Mouse (Mus musculus) liver, embryonic 14.5 days (tissue): ENCODE data around the gene Cebpzos. TPM values are rescaled to one million over a fixed set of nuclear protein-coding genes. Genes with fewer than 3 reads are reported as not detected.
A peak's percentile ranks its signal among the peaks of the same experiment; 100 is the strongest.

Experiments used
- ATAC-seq: fragments of 200-750 bp; cut with Nextera tagmentation; 2 replicates; pipeline ENCODE4 v1.8.0; 2017; ENCODE audit warnings: moderate number of reproducible peaks, mild to moderate bottlenecking, moderate library complexity; ENCODE audit not compliant: insufficient read depth
- DNase-seq, 3 experiments: peaks; one replicate each; pipeline ENCODE4 v3.0.0-alpha.2; 2012 to 2013; ENCODE audit warnings: low read depth in 3 of 3, low spot score in 3 of 3
- H3K27ac ChIP-seq: fragments of 300-500 bp; sonication (generic); 2 replicates; pipeline ENCODE4 v1.5.1; 2014; ENCODE audit warnings: moderate library complexity, mild to moderate bottlenecking, control low read depth, inconsistent platforms
- H3K27me3 ChIP-seq: fragments of 300-500 bp; sonication (generic); 2 replicates; pipeline ENCODE4 v1.6.1; 2014; ENCODE audit warnings: mild to moderate bottlenecking, low read length, moderate library complexity; ENCODE audit not compliant: control insufficient read depth, insufficient read depth
- H3K36me3 ChIP-seq: fragments of 300-500 bp; sonication (generic); replicated peaks from 2 replicates; pipeline ENCODE4 v1.6.1; 2014; ENCODE audit warnings: low read depth; ENCODE audit not compliant: control insufficient read depth, insufficient read depth
- H3K4me1 ChIP-seq, 2 experiments: fragments of 200-500 bp in 1 of 2; fragments of 300-500 bp in 1 of 2; sonication (generic) in 1 of 2; replicated peaks; 2 replicates each; pipeline ENCODE4 v1.6.1; 2012 to 2014; ENCODE audit warnings: antibody characterized with exemption in 1 of 2, inconsistent platforms in 1 of 2, low read length in 1 of 2; ENCODE audit not compliant: control insufficient read depth in 2 of 2, insufficient read depth in 2 of 2
- H3K4me2 ChIP-seq: fragments of 300-500 bp; sonication (generic); 2 replicates; pipeline ENCODE4 v1.6.1; 2014; ENCODE audit warnings: low read depth, mild to moderate bottlenecking, control low read depth, moderate library complexity
- H3K4me3 ChIP-seq, 2 experiments: fragments of 200-500 bp in 1 of 2; fragments of 300-500 bp in 1 of 2; sonication (generic) in 1 of 2; 2 replicates each; pipeline ENCODE4 v1.5.1; 2012 to 2014; ENCODE audit warnings: low read depth in 2 of 2, low read length in 2 of 2, mild to moderate bottlenecking in 2 of 2, control low read depth in 1 of 2, inconsistent platforms in 1 of 2, moderate library complexity in 1 of 2; ENCODE audit not compliant: insufficient read depth in 1 of 2
- H3K9ac ChIP-seq: fragments of 300-500 bp; sonication (generic); replicated peaks from 2 replicates; pipeline ENCODE4 v1.6.1; 2014; ENCODE audit warnings: mild to moderate bottlenecking, control low read depth, moderate library complexity
- H3K9me3 ChIP-seq: fragments of 300-500 bp; sonication (generic); 2 replicates; pipeline ENCODE4 v1.6.1; 2016; ENCODE audit warnings: low read length, mixed read lengths; ENCODE audit not compliant: control insufficient read depth
- CTCF ChIP-seq: IDR thresholded peaks from 2 replicates; pipeline ENCODE4 v1.5.1; 2016; ENCODE audit warnings: antibody characterized with exemption, low read depth, control low read depth
- EP300 ChIP-seq: IDR thresholded peaks from 2 replicates; pipeline ENCODE4 v1.6.1; 2016; ENCODE audit warnings: antibody characterized with exemption, low read depth
- WGBS: fragments of 180-500 bp; shearing (Covaris S2); extraction: QIAGEN DNeasy Blood & Tissue Kit; methylation state at CpG from one replicate; pipeline ENCODE4 v1.1.7; 2014; ENCODE audit not compliant: insufficient replicate concordance; 5-methylcytosine and 5-hydroxymethylcytosine counted together
- polyA plus RNA-seq, 2 experiments: library from polyadenylated mRNA; depleted of rRNA in 1 of 2; stranded (reverse) in 1 of 2; unstranded in 1 of 2; fragments of >200 nt; fragmentation: Nextera tagmentation in 1 of 2; extraction: Ambion mirVana in 1 of 2; gene quantifications; 2 replicates each; pipeline versions ENCODE4 v1.2.1 to v1.2.3; 2012 to 2014

Gene Cebpzos
- polyA plus RNA-seq, 2 experiments: 14.2 to 55.2 TPM

DNA sequence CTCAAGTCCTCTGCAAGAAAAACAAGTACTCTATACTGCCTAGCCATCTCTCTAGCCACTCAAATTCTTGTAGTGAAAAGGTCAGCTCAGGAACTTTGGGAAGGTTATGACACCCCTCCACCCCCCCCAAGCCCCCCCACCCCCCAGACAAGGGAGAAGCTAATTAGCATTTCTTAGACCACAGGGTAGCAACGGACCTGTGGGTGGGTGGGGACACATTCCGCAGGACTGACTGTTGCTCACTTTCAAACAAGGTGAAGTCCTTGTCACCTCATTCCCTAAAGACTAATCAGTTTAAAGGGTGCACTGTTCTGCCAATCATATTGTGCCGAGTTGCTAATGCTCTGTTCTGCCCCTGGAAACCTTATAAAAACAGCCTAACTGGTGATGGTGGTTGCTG, 2.4 kb upstream of the Cebpzos start:
- no peaks in the 10 kb centered on the region for H3K9me3 ChIP-seq
- peaks cover 9 to 10% of the 10 kb centered on the region in 2 experiments; a peak in 3 of 4 replicates for H3K4me1 ChIP-seq
- DNase-seq (no peak), ATAC-seq (no peak)
- H3K27me3 ChIP-seq: no peaks in the 10 kb centered on the region
- 63% methylated on average over 3 of the region's 3 CpGs for WGBS
- no peak overlapping the region for H3K4me3 ChIP-seq
- no peak overlapping the region for H3K4me2 ChIP-seq
- TF ChIP-seq EP300 (no peak), CTCF (no peak)
- H3K9ac ChIP-seq: no peak overlapping the region
- H3K27ac ChIP-seq: no peak overlapping the region
- H3K36me3 ChIP-seq: no peaks in the 10 kb centered on the region

DNA sequence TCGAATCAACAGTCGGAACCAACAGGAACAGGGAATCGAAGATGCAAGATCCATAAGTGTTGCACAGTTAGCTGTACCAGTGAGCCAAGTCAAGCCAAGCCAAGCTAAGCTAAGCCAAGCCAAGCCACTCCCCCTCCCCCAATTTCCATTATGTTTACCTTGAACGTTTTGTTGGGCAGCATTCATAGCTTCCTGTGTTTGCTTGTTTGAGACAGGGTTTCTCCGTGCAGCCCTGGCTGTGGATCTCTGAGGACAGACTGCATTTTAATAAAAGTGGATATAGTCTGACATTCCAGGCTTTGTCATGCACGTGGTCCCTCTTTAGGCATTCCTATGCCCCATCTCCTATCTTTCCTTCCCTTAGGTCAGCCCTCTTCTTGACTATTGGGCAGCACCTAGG, 528 bp upstream of the Cebpzos start:
- ATAC-seq (no peak), DNase-seq (no peak)

DNA sequence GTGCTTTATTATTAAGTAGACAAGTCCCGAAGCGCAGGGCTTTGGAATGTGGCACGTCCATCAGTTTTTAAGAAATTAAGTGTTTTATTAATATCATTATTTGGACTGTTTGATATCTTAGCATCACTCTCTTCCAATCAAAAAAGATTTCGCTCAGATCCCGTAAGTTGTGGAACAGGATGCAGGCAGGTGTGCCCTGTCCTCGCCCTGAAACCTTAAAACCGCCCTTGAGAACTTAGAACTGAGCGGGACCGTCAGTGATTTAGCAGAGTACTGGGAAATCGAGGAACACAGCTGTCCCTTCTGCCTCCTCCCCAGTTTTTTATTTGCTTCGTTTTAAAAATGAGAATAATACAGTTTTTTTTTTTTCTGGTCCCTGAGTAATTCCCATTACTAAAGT, 599 bp downstream of the Cebpzos start:
- H3K9me3 ChIP-seq: no peaks in the 10 kb centered on the region
- peak overlapping the region; percentile 76 to 93 for H3K4me3 ChIP-seq
- H3K4me2 ChIP-seq: peak overlapping the region; percentile 83
- no peaks in the 10 kb centered on the region for H3K27me3 ChIP-seq
- H3K9ac ChIP-seq: peak overlapping the region; percentile 84
- DNase-seq (no peak), ATAC-seq (peak; percentile 27; the same call in 1 of the 2 replicates)
- peak overlapping the region; percentile 76 for H3K27ac ChIP-seq
- H3K4me1 ChIP-seq: peaks cover 9 to 10% of the 10 kb centered on the region in 2 experiments; a peak in 3 of 4 replicates
- H3K36me3 ChIP-seq: peaks cover 18% of the 10 kb centered on the region
- TF ChIP-seq EP300: no peak
- no peak for TF ChIP-seq CTCF
- 4% methylated on average over 11 of the region's 11 CpGs for WGBS

More for the DNA sequence above, 528 bp upstream of the Cebpzos start:
- no peaks in the 10 kb centered on the region for H3K9me3 ChIP-seq
- H3K27me3 ChIP-seq: no peaks in the 10 kb centered on the region
- TF ChIP-seq EP300 (no peak), CTCF (no peak)
- H3K4me2 ChIP-seq: peak overlapping the region; percentile 83
- H3K9ac ChIP-seq: peak overlapping the region; percentile 84
- H3K4me1 ChIP-seq: peaks cover 9 to 10% of the 10 kb centered on the region in 2 experiments; a peak in 3 of 4 replicates
- H3K4me3 ChIP-seq: peak overlapping the region; percentile 76 to 93
- H3K27ac ChIP-seq: peak overlapping the region; percentile 39
- 50% methylated on average over 6 of the region's 6 CpGs for WGBS
- H3K36me3 ChIP-seq: peaks cover 14% of the 10 kb centered on the region

DNA sequence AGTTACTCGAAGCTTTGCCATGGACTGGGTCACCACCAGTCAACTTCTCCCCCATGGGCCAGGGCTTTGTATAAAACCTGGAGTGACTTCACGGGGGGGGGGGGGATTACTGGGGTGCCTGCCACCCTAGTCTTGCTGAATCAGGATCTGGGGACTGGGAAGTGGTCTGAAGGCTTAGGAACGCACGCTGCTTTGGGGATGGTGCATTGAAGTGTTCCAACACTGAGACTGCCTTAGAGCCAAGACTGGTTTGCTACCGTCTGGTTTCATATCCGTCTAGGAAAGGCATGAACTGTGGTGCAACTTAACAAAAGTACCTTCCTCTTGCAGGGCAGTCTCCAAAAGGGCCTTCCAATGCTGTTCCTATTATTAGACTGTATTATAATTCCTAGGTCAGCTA, 1.4 kb downstream of the Cebpzos start:
- peak overlapping the region; percentile 83 for H3K4me2 ChIP-seq
- ATAC-seq (no peak), DNase-seq (no peak)
- no peaks in the 10 kb centered on the region for H3K9me3 ChIP-seq
- H3K4me1 ChIP-seq: peaks cover 8 to 10% of the 10 kb centered on the region in 2 experiments; a peak in 3 of 4 replicates
- H3K9ac ChIP-seq: no peak overlapping the region
- no peak overlapping the region for H3K27ac ChIP-seq
- WGBS: 47% methylated on average over 6 of the region's 6 CpGs
- TF ChIP-seq EP300 (no peak), CTCF (no peak)
- H3K36me3 ChIP-seq: peaks cover 20% of the 10 kb centered on the region
- no peak overlapping the region; a peak in 1 of 4 replicates for H3K4me3 ChIP-seq
- H3K27me3 ChIP-seq: no peaks in the 10 kb centered on the region

DNA sequence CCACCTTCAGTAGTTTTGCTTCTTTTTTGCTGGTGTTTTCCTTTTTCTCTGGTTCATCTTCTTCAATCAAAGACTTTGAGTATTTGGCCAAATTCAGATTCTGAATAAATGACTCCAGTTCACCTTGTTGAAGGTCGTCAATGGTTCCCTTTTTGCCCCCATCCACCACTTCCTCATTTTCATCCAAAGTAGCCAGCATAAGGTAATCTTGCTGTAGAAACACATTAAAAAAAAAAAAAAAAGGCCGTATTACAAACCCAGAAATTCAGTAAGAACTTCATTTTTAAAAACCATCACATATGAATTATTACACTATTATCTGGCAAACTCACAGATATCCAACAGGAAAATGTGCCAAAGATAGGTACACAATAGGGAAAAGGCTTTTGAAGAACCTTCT, 19.6 kb downstream of the Cebpzos start:
- Histone ChIP-seq H3K4me1 (peaks cover 7 to 12% of the 10 kb centered on the region in 2 experiments), H3K4me2 (peak overlapping the region; percentile 76), H3K9ac (peak overlapping the region; percentile 85), H3K27me3 (no peaks in the 10 kb centered on the region), H3K36me3 (peaks cover 36% of the 10 kb centered on the region), H3K9me3 (no peaks in the 10 kb centered on the region), H3K27ac (no peak overlapping the region), H3K4me3 (peak overlapping the region; percentile 90 to 97; a peak in 3 of 4 replicates)
- no peak for ATAC-seq
- no peak for DNase-seq
- 31% methylated on average over 2 of the region's 2 CpGs for WGBS
- TF ChIP-seq CTCF: no peak
- no peak for TF ChIP-seq EP300
